Mouse (Mus musculus) c-Kit-positive CD71-positive TER-119-positive erythroid progenitor cells, embryonic 14.5 days (primary cell): ENCODE results near the gene Mrpl14.

Experiments used
- DNase-seq: peaks from one replicate; pipeline ENCODE4 v3.0.0-alpha.2; 2013; ENCODE audit warnings: low spot score

The Mrpl14 gene

GRCm38 (mm10) chr17:45686716-45687115, 594 bp downstream of the Mrpl14 start, which contains the start of gene Tmem63b:
TSS of gene Tmem63b (minus strand) at chr17:45686905.
- DNase-seq, result peak; percentile 50

- no peak for DNase-seq
Observed at GRCm38 (mm10) chr17:45689120-45689519, 3.0 kb downstream of the Mrpl14 start.

GRCm38 (mm10) chr17:45690044-45690443, 3.9 kb downstream of the Mrpl14 start:
- no peak for DNase-seq

- no peak for DNase-seq
Observed at GRCm38 (mm10) chr17:45692159-45692558, 6.0 kb downstream of the Mrpl14 start.

- DNase-seq, result no peak
Observed at GRCm38 (mm10) chr17:45693812-45694565, 7.9 kb downstream of the Mrpl14 start.

- DNase-seq, result peak; percentile 51
Observed at GRCm38 (mm10) chr17:45695227-45696120, 9.4 kb downstream of the Mrpl14 start.

- no peak for DNase-seq
Observed at GRCm38 (mm10) chr17:45696981-45697380, 10.9 kb downstream of the Mrpl14 start.

GRCm38 (mm10) chr17:45698368-45698767, 12.2 kb downstream of the Mrpl14 start:
- DNase-seq, result no peak

GRCm38 (mm10) chr17:45699039-45699740, 13.1 kb downstream of the Mrpl14 start:
- no peak for DNase-seq

GRCm38 (mm10) chr17:45700496-45701235, 14.5 kb downstream of the Mrpl14 start:
- no peak for DNase-seq

- DNase-seq, result no peak
Observed at GRCm38 (mm10) chr17:45701236-45701591, 15.1 kb downstream of the Mrpl14 start.

- no peak for DNase-seq
Observed at GRCm38 (mm10) chr17:45702254-45702653, 16.1 kb downstream of the Mrpl14 start.

- no peak for DNase-seq
Observed at GRCm38 (mm10) chr17:45703187-45703586, 17.1 kb downstream of the Mrpl14 start.

GRCm38 (mm10) chr17:45706796-45707195, 20.7 kb downstream of the Mrpl14 start:
- no peak for DNase-seq

- DNase-seq, result no peak
Observed at GRCm38 (mm10) chr17:45707376-45707775, 21.3 kb downstream of the Mrpl14 start.

- DNase-seq, result no peak
Observed at GRCm38 (mm10) chr17:45708179-45708578, 22.1 kb downstream of the Mrpl14 start.

GRCm38 (mm10) chr17:45709829-45710228, 23.7 kb downstream of the Mrpl14 start:
- no peak for DNase-seq

- DNase-seq, result no peak
Observed at GRCm38 (mm10) chr17:45710407-45710806, 24.3 kb downstream of the Mrpl14 start.

GRCm38 (mm10) chr17:45711525-45711924, 25.4 kb downstream of the Mrpl14 start:
- DNase-seq, result no peak

- no peak for DNase-seq
Observed at GRCm38 (mm10) chr17:45718323-45718722, 32.2 kb downstream of the Mrpl14 start.

GRCm38 (mm10) chr17:45723732-45724573, 37.8 kb downstream of the Mrpl14 start:
- peak; percentile 80 for DNase-seq
